Mouse (Mus musculus): ENCODE results near the gene Ddx59.

DNA sequence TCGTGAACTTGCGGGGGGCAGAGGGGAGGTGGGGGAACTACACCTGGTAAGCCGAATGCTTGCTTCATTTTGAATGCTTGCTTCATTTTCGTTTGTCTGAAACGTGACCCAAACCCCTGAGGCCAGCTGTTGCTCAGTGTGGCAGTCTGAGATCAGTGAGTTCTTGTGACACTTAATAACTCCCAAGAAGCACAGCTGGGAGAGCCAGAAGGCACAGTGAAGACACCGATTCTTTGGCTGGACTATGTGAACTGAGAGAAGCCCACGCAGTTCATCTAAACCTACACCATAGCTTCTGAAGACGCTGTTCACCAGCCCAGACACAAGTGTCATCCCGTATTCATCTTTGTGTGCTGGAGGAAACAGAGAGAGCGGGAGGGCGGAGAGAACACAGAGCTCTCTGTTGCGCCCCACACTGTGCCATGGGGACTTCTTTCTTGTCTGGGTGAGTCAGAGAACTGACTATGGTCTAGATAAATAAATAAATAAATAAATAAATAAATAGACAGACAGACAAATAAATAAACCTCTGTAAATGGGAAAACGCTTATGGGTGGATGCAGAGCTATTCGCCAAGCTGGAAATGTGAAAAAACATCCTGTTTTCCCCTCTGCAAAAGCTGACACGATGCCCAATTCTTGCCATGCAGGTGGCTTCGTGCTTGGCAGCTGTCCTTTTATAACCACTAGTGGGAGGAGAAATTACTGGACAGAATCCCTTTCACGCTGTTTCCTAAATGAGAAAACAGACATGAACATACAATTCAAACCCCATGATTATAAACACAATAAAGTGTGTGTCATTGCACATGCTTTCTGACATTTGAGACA is 40.9 kb downstream of the Ddx59 start:
- TF ChIP-seq CTCF (IDR thresholded peaks at IDR 0.05; ENCODE audit: low read depth) (no peak), EP300 (IDR thresholded peaks at IDR 0.05; ENCODE audit: low read depth) (no peak)
